12 mouse cellular contexts compared by ENCODE assay signal in the genomic region with DNA sequence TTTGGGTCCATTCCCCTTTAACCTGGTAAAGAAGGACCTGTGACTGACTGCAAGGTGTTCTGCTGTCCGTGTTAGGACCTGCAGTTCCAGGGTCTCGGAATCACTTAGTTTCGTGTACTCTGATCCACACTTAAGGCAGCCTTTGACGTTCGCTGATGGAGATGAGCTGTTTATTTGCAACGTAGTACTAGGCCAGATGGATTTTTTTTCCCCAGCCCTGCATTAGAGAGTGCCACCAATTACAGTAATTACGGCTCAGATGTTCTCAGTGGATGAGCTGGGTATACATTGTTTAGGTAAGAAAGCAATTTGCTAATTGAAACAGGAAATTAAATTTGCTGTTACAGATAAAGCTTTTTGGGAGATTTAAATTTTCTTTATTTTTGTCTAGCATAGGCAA.
"Had no signal": no experiment of that assay in that cellular context is flagged by ENCODE, and none has a peak within 500 bp of the region (broad histone marks: within the 10 kb centered on the region; RNA-seq: fewer than 3 reads in every experiment).

No protein-coding gene starts in this region.

- H3K4me3 ChIP-seq: limb, embryonic 13.5 days; midbrain, embryonic 12.5 days had no signal

- DNase-seq: kidney, adult 9 months; left cerebral cortex, postnatal 4 days; lung, adult 18-20 months; retina, postnatal 1 day; right cerebral cortex, postnatal 4 days; spleen, adult 18-20 months; thymus, postnatal 36 days had no signal

- H3K9ac ChIP-seq: limb, embryonic 13.5 days; liver, embryonic 14.5 days; midbrain, embryonic 12.5 days had no signal

- H3K4me2 ChIP-seq: limb, embryonic 13.5 days; midbrain, embryonic 12.5 days had no signal

- H3K27me3 ChIP-seq: limb, embryonic 13.5 days; midbrain, embryonic 12.5 days had no signal

- H3K4me1 ChIP-seq: midbrain, embryonic 12.5 days had no signal

- H3K27ac ChIP-seq: kidney, postnatal 0 days; limb, embryonic 13.5 days; liver, embryonic 14.5 days; midbrain, embryonic 12.5 days had no signal

- ATAC-seq: midbrain, embryonic 16.5 days had no signal

- H3K9me3 ChIP-seq: limb, embryonic 13.5 days; midbrain, embryonic 12.5 days had no signal
